Mouse (Mus musculus) adrenal gland, adult 8-10 months (tissue): ENCODE results near the gene Wdr70. TPM values are rescaled to one million over a fixed set of nuclear protein-coding genes. Genes with fewer than 3 reads are reported as not detected.

Source experiments
- DNase-seq: peaks from one replicate; pipeline ENCODE4 v3.0.0; 2022
- microRNA-seq, 2 experiments: library from miRNA; unstranded; fragments of <30 nt; microRNA quantifications; one replicate each; pipeline ENCODE4 v1.2.0; 2022
- total RNA-seq, 4 experiments: library from RNA; stranded (reverse); gene quantifications; 2 replicates each; pipeline ENCODE4 v1.2.4; 2022

Gene Wdr70
- total RNA-seq, 4 experiments from 2014 or later: 29.5 to 35.0 (median 33.9) TPM

DNA sequence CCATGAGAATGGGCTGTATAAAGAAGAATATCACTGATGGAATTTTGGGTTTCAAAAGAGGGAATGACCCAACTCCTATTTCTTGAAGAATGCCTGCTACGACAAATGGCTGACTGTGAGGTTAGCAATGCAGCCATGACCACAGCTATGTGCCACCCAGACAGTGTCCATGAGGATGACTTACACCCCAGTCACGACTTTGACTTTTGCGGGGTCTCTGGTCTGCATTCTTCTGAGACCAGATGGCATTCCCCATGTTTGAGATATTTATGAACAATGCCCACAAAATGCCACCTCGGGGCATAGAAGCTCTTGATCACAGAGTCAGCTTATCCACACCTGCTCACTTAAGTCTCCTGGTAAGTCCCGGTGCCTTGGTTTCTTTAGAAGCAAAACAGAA, 236.1 kb downstream of the Wdr70 start:
- DNase-seq: no peak

DNA sequence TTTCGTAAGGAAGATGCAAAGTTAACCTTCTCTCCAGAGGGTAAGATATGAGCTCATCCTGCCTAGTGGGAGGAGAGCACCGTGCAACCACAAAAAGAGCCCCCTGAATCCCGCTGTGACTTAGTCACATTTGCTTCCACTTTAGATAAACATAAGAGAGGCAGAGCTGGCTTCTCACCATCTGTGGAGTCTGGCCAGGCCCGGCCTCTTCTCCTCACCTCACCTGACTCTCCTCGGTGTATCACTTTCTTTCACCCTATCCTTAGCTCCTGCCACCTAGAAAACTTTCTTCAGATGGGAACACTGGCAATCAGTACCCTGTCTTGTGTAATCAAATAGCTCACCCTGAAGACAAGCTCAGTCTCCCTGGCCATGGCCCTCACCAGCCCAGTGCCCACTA, 240.2 kb downstream of the Wdr70 start:
- no peak for DNase-seq

DNA sequence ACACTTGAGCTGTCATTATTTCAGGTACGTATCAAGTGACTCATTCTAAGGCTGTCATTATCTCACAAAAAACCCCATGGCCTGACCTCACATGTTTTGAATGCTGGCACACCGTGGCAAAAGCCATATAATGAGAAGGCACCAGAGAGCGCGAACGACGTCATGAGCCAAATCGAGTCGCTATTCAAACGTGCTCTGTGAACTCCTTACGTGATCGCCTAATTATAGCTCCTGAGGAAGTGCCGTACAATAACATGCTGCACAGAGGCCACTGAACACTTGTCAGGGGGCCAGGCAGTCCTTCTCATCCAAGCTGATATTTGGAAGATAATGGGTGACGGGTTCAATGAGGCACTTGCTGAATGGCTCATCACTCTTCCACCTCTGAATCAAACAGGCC, 241.6 kb downstream of the Wdr70 start:
- DNase-seq: no peak

DNA sequence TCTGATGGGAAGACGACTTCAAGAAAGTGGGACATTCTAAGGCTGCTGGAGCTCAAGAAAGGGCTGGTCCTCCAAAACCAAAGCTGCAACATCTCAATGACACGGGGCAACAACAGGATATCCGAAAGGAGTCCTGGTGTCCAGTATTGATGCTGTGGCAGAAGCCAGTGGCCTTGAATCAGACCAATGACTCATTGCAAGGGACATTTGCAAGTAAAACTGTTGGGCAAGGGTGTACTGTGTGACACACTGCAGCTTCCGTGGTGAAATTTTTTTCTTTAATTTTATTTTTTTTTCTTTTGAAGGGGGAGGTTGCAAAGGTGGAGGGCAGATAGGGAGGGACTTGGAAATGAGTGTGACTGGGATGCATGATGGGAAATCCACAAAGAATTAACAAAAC, 256.6 kb downstream of the Wdr70 start:
- DNase-seq: no peak

DNA sequence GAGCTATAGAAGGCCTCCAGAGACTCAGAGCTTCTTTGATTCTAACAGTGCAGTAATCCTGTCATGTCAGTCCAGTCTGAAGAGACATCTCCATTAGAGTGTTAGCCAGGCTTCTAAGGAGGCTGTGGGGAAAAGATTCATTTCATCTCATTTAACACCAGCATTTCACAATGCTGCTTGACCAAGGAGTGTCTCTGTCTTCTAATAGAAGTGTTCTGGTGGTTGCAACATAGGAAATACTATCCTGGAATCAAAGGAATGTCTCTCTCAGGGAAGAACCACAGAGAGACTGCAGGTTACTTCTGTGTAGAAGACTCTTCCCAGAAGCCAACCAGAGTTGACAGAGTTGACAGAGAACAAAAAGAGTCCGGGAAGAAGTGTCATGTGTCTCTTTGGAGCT, 257.3 kb downstream of the Wdr70 start:
- DNase-seq: no peak

DNA sequence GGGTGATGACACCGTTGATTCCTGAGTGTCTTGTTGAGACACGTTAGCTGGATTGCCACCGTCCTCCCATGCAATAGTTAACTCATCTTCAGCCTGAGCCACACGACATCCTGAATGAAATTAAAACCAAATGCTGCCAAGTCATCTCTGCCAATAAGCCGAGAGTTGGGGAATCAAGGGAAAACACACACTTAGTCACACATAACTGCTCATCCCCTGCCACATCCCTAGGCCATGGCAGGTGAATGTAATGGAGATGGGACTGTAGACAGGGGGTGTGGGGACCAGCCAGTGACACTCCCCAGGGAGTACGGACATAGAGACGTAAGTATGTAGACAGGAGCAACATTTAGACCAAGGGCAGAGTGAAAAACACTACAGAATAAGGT, 260.1 kb downstream of the Wdr70 start:
- no peak for DNase-seq

DNA sequence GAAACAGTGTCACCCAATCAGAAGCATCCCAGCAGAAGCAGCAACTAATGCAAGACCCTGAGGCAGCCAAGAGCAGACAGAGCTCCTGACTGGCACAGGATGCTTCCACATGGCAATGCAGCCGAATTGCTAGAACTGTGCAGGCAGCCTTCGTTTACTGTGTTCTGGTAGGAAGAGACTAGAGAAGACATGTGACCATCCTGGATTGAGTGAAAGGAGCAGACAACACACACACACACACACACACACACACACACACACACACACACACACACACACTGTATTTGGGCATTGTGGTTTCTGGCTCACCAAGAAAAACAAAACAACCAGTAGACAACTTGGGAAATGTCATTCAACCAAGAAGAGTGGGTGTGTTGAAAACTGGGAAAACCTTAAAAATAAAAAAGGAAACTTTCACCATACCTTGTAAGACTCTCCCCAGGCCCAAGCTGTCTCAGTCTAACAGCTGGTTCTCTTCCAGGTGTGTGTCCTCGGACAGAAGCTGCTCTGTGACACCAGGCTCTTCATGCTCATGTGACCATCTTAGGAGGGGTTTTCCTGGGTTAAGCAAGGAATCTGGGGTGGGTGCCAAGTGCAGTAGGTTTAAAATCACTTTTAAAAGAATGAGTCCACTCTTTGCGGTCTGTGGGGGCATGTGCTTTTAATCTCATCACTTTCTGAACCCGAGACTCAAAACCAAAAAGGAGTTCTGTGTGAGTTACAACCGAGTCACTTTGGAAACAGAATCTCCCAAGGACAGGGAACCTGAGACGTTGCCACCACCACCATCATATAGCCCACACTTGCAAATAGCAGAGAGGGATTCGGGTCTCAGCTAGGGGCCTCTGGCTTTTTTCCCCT, 260.7 kb downstream of the Wdr70 start:
- DNase-seq: no peak

DNA sequence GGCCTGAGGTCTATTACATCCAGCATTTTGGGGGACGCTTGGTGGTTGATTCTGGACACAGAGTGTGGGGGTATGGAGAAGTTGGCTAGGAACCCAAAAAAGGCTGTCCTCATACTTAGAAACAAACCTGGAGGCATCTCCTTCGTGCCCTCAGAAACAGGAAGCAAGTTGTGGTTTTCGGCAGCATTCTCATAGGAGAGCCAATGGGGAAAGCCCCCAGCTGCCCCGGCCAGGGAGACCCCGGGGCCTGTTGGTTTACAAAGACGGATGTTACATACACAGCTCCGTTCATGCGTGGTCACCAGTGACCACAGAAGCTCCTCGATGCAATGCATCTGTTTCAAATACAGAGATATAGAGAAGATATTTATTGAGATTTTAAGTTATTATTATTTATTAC, 263.6 kb downstream of the Wdr70 start:
- no peak for DNase-seq

DNA sequence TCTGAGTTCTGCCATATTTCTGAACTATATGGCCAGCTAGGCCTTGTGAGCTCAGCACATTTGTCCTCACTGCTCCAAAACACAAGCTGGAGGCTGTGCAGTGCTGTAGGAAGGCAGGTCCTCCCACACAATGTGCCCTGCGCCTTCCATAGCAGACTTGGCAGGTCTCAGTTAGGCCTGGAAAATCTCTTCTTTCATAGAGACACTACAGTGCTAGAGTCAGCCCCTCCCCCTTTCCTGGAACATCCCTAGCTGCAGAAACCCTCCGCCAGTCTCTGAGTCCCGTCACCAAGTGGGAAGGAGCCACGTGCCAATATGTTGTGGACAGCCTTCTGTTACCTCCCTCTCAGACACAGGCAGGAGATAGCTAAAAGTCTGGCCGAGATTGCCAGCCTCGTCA, 273.5 kb downstream of the Wdr70 start:
- no peak for DNase-seq

DNA sequence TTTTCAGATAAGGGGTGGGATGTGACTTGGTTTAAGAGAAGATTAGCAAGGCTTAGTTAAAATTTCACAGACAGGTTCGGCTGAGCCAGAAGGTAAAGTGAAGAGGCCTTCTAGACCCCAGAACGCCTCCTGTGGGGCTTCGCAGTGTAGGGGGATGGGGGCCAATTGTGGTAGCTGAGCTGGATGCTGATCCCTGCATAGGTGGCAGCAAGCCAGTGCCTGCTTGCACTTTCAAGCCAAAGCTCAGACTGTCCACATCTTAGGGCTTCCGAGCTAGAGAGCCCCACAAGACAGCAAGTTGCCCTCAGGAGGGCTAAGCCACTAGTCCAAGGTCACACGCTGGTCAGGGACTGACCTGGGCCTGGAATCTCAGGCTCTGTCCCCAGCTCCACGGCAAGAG, 275.1 kb downstream of the Wdr70 start:
- no peak for DNase-seq

Small RNA genes lying within 50 kb of the gene (microRNA-seq; reads per million reads assigned to microRNA genes)
- gene Gm27529: 0 reads per million in 2 experiments

Other genes starting within 250 kb of the Wdr70 start
- 10 to 100 TPM; 18.0 to 28.3 (median 21.8) TPM for gene Nup155, start 10.1 kb upstream of the Wdr70 start, total RNA-seq
- gene Cplane1, start 69.9 kb upstream of the Wdr70 start, total RNA-seq: 10 to 100 TPM in 2 of 4 experiments, 1 to 10 TPM in 2; 9.9 to 22.6 (median 15.4) TPM